Mouse (Mus musculus) MEL-GATA-1-ER (cell line): ENCODE results near the gene Id4.

Experiments used
- DNase-seq: peaks from one replicate; pipeline ENCODE4 v3.0.0-alpha.2; 2012; ENCODE audit warnings: low read depth; ENCODE audit errors: extremely low read depth

Id4 gene

DNA sequence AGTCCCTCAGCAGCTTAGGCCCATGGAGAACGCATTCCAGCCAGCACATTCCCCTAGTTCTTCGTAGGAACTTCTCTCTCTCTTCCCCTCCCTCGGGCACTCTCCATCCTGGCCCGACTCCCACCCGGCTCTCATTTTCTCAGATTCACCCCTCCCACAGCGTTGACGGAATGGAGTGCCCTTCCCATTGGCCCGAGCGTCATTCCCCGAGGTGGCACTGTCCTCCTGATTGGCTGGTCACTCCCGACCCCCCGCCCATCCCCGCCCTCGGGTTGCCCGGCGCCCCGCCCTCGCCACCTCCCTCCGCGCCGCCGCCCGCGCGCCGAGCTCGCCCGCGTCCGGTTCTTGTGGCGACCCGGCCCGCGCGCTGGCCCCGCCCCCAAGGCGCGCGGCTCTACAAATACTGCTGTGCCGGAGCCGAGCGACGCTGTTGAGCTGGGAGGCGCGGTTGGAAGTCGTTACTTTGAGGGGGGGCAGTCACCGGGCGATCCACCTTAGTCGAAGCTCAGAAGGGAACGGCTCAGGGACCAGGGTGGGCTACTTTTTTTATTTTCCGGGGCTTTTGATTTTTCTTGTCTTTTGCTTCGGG lies at the start of gene Id4:
Gene Id4, plus strand, starts transcription at position 539 of the 589 bp plus-strand sequence.
- no peak for DNase-seq

DNA sequence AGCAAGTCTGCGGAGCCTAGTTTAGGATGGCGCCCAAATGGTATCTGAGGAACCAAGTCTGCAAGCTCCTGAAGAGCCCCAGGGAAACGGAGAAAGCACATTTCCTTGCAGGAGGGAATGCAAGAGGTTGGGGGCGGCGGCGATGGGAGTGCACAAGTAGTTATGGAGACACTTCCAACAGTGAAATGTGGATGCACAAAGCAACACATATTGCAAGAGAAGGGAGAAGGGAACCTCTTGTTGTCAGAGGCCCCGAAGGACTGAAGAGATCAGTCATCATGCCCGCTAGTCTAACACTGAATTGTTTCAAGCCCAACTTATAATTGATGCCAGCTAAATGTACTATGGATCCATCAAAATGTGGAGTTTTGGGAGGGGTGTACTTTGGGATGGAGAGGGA lies 33.9 kb upstream of the Id4 start:
- DNase-seq, result no peak

DNA sequence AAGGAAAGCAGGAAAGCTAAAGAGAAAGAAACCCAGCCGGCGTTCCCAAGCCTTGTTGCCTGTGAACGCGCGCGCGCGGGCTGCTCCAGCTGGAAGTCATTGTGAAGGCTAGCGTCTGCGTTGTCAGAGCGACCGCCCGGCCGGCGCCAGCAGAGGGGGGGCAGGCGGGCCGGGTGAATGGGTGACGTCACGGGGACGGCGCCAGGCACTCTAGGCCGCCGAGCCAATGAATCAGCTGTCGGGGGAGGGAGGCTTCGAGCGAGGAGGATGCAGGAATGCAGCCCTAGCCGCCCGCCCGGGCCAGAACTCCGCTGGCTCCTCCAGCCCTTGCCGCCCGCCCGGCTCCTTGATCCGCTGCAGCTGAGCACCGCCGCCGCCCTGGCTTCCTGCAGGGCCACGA lies 33.3 kb upstream of the Id4 start:
- DNase-seq, result no peak

DNA sequence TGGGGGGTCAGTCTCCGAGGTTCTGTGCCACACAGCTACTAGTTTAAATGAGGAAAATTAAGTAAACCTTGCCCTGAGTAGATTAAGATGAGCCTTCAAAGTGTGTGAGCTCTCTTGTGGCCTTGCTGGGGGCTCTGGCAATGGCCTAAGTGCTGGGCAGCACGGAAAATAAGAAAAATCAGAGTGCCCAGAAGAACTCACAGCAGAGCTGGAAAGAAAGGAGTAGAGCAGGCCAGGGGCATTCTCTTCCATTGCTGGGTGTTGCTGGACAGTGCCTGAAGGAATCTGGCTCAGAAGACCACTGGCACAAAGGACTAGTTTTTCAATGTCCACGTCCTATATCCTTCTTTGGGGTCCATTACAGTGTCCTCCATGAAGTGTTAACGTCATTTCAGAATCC lies 32.9 kb upstream of the Id4 start:
- DNase-seq, result no peak

DNA sequence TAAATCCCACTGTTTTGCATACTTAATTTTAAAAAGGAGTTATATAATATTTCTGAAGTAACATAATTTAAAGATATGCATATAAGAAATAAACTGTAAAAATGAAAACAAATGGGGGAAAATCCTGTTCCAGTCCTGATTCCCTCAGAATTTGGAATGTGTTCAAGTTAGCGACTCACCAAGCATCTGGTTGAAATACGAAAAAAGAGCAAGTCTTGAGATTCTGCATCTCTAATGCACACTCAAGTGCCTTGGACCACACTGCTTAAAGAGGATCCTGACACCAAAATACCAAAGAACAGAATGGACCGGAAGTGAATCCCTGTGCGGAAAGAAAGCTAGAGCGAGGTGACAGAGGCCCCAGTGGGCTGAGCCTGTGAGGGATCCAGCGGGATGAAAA lies 30.0 kb upstream of the Id4 start:
- no peak for DNase-seq

DNA sequence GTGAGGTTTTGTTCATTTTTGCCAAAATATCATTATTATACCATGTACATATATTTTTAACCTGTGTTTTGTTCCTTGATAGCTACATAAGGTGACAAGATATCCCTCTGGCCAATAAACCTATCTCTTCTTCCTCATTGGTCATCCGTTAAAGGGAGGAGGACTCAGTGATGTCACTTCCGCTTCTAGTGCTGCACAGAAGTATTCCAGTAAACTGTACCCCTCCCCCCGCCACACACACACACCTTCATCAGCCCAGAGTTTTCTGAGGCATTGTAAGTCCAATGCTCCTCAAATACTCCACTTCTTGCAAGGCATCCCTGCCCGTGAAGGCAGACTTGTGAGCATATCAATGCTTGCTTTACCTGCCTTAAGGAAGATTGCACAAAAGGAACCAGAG lies 24.6 kb upstream of the Id4 start:
- no peak for DNase-seq

DNA sequence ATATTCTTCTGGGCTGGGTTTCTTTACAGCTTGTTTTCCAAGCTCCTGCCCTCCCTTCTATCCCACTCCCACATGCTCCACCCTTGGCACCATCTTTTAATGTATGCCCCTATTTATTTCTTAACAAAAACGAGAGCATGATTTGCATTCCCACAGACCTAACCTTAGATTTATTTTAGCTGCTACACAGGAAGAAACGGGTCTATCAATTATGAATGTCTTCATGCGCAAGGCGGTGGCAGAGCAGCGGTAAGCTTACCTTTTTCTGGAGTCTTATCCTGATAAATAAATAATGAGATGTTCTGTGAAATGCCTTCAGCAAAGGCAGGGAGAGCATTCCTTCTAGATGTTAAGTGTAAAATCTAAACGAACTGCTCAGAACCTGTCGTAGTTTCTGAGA lies 24.2 kb upstream of the Id4 start:
- DNase-seq, result no peak

DNA sequence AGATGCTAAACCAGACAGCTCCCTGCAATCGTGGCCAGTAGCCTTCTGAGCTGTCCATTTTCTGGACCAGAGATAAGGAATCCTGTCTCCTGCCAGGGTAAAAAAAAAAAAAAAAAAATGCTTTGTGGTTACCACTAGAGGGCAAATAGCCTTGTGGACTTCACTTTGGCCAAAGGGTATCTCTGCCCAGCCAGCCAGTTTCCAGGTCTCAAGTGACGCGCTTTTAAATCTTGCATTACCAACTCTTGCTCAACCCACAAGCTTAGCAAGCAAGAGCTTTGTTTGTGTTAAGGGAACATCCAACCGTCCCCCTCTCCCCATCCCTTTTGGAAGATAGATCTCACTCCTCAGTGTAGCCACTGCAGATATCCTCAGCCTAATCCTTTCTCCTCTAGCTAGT lies 23.5 kb upstream of the Id4 start:
- DNase-seq, result no peak

DNA sequence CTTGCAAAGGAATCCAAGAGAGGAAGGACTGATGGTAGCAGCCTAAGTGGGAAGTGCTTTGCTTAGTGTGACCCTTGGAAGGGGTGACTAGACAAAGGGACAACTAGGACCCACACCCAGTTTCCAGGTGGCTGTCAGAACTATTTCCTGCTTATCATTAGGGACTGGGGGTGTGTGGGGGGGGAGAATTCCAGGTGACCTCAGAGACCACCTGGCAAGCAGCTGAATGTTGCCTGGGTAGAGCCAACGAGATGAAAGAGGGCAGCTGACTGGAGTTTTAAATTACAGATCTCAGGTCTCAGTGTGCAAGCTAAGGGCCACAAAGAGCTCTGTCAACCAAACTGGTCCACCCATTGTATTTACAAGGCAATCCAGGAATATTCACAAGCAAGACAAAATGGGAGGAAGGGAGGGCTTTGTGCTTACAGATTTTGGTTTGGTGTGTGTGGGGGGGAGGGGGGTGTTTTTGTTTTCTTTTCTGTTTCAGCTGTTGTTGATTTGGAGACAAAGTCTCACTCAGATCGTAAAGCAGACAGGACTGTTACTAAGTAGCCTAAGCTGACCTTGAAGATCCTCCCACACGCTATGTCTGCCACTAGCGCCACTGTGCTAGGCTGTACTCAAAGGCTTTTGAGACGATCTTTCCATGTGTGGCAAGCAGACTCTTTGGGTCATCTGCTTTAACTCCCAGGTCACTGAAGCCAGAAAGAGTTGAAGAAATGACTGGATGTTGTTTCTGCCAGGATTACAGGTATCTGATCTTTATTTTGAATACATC lies 15.6 kb upstream of the Id4 start:
- DNase-seq, result no peak

DNA sequence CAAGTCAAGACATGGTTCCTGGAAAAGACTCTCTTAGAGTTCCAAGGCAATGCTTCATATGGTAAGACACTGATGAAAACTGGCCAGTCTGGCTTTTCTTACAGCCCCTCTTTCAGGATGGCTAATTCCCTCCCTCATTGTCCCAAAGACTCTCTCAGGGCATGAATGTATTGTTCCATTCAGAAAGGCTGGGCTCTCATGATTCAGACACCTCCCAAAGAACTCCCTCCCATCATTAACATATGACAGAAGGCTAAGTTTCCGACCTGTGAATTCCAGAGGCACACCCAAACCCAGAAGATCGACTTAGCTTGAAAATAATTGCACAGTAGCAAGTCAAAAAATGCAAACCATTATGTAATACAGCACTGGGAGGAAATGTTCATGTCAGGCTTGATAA lies 8.5 kb upstream of the Id4 start:
- no peak for DNase-seq

DNA sequence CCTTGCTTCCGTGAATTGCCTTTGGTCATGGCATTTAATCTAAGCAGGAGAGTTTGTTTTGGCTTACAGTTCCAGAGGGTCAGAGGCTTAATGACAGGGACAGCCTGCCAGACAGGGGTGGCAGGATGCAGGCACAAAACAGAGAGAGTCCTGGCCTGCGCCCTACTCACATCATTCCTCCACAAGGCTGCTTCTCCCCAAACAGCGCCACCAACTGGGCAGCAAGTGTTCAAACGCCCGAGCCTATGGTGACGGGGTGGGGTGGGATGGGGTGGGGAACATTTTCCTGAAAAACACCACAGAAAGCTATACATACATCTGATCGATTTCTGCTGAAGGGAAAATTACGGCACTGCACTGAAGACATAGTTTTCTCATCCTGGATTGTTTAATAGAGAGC lies 6.0 kb upstream of the Id4 start:
- DNase-seq, result no peak

DNA sequence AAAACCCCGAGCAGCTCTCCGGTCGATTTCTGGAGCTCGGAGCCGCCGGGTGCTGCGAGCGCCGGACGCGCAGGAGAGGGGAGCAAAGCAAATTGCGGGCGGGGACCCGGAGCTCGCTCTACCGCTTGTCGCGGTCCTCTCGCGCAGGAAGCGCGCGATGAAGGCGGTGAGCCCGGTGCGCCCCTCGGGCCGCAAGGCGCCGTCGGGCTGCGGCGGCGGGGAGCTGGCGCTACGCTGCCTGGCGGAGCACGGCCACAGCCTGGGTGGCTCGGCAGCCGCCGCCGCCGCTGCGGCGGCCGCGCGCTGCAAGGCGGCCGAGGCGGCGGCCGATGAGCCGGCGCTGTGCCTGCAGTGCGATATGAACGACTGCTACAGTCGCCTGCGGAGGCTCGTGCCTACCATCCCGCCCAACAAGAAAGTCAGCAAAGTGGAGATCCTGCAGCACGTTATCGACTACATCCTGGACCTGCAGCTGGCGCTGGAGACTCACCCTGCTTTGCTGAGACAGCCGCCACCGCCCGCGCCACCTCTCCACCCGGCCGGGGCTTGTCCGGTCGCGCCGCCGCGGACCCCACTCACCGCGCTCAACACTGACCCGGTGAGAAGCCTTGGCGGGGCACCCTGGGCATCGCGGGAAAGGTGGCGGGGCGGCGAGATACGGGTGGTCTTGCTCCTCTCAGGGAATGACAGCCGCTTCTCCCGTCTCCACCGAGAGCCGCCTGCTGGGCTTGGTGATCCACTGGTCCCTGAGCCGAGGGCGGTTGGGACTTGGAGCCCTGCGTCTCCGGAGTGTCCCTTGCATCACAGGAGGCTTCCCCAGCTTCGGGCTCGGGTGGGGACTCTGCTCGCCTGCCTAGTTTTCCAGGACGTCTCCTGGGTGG lies 553 bp downstream of the Id4 start:
- no peak for DNase-seq

DNA sequence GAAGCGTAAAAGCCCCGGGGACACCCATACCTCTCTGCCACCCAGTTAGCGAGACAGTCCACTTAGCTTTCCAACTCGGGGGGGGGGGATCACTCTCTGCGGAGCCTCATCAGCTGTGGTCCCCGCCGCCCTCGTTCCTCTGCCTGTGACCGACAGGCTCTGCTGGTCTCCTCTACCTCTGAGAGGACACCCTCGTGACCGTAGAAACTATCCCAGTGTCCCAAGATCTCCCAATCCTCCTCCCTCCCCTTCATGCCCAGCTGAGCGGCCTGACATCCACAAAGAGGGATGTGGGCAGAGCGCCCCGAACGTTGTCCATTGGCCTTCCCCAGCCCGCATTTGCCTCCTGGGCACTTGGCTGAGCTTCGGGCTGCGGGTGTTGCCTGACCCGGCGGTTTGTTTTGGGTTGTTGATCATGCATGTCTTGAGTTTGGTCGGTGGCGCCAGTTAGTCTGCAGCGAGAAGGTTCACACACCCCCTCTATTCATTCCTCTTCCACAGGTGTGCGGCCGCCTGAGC lies 1.5 kb downstream of the Id4 start:
- DNase-seq, result no peak

DNA sequence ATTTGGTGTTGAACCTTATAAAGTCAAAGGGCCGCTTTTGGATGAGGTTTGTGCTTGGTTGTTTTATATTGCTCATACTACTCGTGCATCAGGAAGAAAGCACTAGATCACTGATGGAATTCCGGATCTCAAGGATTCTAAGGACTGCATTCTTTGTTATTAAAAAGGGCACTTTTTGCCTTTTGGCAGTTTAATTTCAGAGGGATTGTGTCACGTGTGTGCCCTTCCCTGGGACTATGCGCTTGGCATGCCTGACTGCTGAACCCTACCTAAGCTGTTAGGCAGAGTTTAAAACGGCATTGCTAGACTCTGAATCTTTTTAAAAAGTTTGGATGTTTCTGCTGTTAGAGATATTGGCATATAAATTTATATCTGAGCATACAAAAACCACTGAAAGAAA lies 4.0 kb downstream of the Id4 start:
- no peak for DNase-seq

DNA sequence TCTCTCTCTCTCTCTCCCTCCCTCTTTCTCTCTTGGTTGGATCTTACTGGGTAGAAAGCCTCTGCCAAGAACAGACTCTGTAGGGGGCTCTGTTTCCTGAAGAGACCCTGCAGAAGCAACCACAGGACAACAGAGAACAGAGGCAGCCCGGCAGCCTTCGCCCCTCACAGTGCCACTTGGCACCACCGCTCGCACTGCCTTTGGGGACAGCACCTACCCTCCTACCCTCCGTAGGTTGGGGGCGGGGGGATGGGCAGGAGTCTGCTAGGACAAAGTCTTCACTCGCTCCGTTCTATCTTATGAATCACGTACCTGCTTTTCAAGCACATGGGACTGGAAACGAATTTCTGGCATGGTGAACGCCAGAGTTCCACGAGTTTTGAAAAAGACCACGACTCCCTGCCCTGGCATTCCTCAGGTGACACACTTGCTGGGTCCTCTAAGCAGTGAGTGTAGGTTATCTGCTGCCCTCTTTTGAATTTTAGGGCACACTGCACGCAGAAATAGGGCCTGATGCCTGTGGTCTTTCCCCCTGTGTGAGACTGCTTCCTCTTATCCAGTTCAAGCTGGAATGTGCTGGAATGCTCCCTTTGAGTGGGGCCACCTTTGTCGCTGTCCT lies 12.5 kb downstream of the Id4 start:
- no peak for DNase-seq

DNA sequence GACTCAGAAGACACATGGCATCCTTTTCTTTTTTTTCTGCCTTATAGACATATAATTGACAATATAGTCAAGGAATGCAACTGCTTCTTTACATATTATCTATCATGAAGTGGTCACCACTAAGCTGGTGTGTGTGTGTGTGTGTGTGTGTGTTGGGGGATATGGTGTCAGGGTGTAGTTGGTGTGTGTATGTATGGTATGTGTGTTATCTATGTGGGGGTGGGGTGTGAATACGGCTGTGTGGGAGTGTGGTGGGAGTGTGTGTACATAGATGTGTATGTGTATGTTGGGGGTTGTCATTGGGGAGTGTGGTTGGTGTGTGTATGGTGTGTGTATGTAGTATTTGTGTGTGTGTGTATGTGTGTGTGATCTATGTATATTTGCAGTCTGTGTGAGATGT lies 13.1 kb downstream of the Id4 start:
- no peak for DNase-seq

DNA sequence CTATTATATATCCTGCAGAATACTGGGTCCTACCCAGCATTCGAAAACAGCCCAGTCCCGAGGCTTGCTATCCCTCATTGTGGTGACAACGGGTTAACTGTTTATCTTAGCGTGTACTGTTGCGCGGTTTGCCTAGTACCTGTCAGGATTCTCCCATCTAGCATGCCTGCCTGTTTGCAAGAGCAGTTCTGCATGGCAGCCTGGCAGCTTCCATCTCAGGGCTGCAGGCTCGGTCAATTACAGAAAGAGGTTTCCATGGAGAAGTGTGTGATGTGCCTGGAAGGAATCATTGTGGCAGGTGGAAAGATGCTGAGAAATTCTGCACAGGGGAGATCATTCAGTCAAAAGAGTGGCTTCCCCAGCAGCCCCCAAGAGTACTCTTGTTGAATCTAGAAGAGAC lies 16.0 kb downstream of the Id4 start:
- DNase-seq, result no peak

DNA sequence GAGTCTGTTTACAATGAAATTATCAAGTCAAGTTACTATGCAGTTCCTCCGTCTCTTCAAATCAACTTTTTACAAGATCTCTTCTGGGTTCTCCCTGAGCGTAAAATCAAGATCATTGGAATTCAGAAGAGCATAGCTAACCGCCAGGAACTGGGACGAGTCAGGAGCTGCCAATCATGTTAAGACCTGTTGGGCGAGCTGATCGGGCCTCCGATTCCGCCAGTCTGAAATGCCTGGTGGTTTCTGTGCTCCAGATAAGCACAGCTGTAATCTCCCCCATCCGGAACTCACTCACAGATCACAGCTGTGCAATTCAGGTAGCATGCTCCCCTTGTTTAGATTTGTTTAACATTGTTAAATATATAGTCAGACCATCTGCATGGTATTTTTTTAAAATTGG lies 23.4 kb downstream of the Id4 start:
- no peak for DNase-seq

DNA sequence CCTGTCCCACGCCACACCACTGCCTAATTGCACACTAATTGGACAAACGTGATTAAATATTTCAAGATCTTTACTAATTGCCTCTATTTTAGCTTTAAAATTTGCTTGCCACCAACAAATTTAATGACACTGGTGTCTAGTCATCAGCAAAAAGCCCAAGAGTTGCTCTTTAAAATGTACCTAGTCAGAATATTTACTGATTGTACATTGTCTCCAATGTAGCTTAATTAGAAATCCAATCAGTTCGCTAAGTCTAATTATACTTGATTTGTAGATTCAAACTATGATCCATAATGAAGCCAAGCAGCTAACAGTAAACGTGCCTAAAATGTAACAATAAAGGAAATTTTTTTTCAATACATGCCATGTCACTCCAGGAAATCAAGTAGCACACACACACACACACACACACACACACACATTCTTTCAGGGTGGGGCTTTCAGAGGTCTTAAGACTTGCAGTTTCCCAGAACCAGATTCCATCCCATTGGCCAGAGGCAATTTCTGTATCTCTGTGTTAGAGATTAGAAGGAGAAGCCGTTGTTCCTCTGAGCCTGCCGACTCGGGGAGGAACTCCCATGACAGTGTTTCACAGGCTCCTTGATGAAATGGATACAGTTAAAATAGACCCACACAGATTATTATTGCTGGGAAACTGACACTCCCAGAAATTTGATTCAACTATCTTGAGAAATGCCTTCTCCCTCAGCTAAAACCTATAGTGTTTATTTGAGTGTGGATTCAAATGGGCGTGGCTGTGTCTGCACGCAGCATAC lies 24.1 kb downstream of the Id4 start:
- no peak for DNase-seq

DNA sequence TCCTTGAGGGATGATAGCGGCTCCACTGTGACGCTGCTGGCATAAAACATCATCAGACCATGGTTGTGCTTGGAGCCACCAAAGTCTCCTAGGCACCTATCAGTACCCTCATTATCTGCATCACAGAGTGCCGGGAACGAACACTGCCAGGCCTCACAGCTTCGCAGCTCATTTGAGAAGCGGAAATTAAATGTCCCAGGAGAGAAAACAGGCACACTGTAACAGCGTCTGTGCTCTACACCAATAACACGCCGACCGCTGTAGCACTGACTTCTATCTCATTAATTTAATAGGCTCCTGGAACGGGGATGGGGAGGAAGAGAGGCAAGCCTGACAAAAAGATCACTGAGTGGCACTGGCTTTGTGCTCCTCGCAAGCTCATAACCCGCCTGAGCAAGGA lies 29.4 kb downstream of the Id4 start:
- DNase-seq, result no peak

DNA sequence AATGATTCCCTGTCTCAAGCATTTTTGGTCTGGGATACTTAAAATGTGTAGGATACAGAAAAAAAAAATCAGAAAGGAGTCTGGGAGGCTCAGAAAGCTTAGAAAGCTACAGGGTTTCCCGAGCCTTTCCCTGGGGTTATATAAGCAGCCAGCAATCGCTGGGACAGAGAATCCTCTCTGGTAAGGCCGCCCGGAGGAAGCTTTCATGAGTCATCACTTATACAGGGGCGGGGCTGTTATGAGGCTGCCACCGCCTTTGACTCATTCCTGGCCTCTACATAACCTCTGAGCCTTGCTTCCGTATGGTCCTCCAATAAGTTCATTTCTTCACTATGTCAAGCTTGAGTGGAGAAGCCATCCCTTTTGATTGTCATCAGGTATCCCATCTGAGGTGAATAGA lies 53.5 kb downstream of the Id4 start:
- no peak for DNase-seq
